Mouse (Mus musculus): ENCODE measurements at regions not wholly inside any gene's neighbourhood (a gene's known extent, or its start where the extent isn't known, plus 50 kb on each side); places are given as distances from the start of the nearest gene placed in this dataset.

- DNase-seq: no peak
Measured at GRCm38 (mm10) chr5:55504754-55505153, 1506.5 kb downstream of the Stim2 start.

DNA sequence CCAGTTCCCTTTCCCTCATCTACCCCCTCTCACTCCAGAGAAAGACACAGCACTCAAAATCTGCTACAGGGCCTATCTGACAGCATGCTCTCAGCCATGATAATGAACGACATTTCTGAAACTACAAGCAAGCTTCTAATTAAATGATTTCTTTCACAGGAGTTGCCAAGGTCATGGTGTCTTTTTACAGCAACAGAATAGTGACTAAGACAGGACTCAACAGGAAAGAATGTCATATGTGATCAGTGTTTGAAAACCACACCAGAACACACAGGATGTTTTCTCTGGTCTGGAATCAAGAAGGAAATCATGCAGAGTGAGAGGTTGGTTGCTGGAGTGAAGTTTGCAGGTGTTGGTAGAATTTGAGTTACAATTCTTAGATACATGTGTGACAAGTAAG, 1507.6 kb downstream of the Stim2 start:
- DNase-seq: peak; percentile 10

- DNase-seq: no peak
Measured at GRCm38 (mm10) chr5:55514269-55514668, 1516.0 kb downstream of the Stim2 start.

GRCm38 (mm10) chr5:55551154-55551553, 1552.9 kb downstream of the Stim2 start:
- no peak for DNase-seq

Data from retina, postnatal 1 day (tissue).